Comparison of ENCODE assay signal across 13 mouse cellular contexts in genomic region chr8:128268010-128268409, GRCm38 (mm10).
DNase-seq lines count a peak whose midpoint lies in the region; ATAC-seq and TF ChIP-seq lines count a peak whose summit lies in the region.
"Had no signal": no experiment of that assay in that cellular context is flagged by ENCODE, and none has a peak within 500 bp of the region (broad histone marks: within the 10 kb centered on the region; RNA-seq: fewer than 3 reads in every experiment).

No protein-coding gene starts in this region.

- H3K9ac ChIP-seq in lung, embryonic 14.5 days: no peak overlapping the region
- H3K9ac ChIP-seq in heart, embryonic 16.5 days (ENCODE audit: low read length): no peak overlapping the region
- H3K9ac ChIP-seq: liver, embryonic 13.5 days had no signal

- H3K27me3 ChIP-seq in lung, embryonic 14.5 days (ENCODE audit: insufficient read depth, low read length): no peaks in the 10 kb centered on the region
- no peaks in the 10 kb centered on the region for H3K27me3 ChIP-seq in heart, embryonic 16.5 days (ENCODE audit: control insufficient read depth, insufficient read depth, low read length)
- H3K27me3 ChIP-seq: liver, embryonic 13.5 days had no signal

- peak overlapping the region; percentile 63; the same call in 1 of the 2 replicates for H3K27ac ChIP-seq in lung, embryonic 14.5 days (ENCODE audit: low read depth)
- peak overlapping the region; percentile 73 for H3K27ac ChIP-seq in heart, embryonic 16.5 days (ENCODE audit: low read length)
- H3K27ac ChIP-seq: hindbrain, postnatal 0 days; liver, embryonic 13.5 days had no signal

- H3K36me3 ChIP-seq in lung, embryonic 14.5 days (ENCODE audit: insufficient read depth): no peaks in the 10 kb centered on the region
- H3K36me3 ChIP-seq in heart, embryonic 16.5 days (ENCODE audit: control insufficient read depth, insufficient read depth): no peaks in the 10 kb centered on the region
- H3K36me3 ChIP-seq: liver, embryonic 13.5 days had no signal

- peak; percentile 29 for DNase-seq in heart, adult 8-10 months (ENCODE audit: low spot score)
- no peak for DNase-seq in heart, postnatal 36 days
- DNase-seq in lung, embryonic 14.5 days: peak; percentile 51
- no peak for DNase-seq in lung, postnatal 10 days
- DNase-seq in ovary, adult 18-20 months (ENCODE audit: low spot score): no peak
- DNase-seq in urinary bladder, postnatal 25 days (ENCODE audit: low spot score): no peak
- DNase-seq: cerebellum, adult 8-10 months; liver, embryonic 13.5 days; spleen, adult 18-20 months; thymus, postnatal 36 days had no signal

- WGBS in lung, embryonic 14.5 days: 46% methylated on average over 3 of the region's 3 CpGs
- 57% methylated on average over 3 of the region's 3 CpGs for WGBS in heart, embryonic 16.5 days

- H3K4me2 ChIP-seq in lung, embryonic 14.5 days: 0 out of 2 replicates have a peak overlapping the region, but pooled peaks have one; percentile 13
- no peak overlapping the region for H3K4me2 ChIP-seq in heart, embryonic 16.5 days (ENCODE audit: low read depth, low read length)
- H3K4me2 ChIP-seq: liver, embryonic 13.5 days had no signal

- H3K4me1 ChIP-seq in lung, embryonic 14.5 days (ENCODE audit: insufficient read depth): peaks cover 45% of the 10 kb centered on the region
- peaks cover 17% of the 10 kb centered on the region for H3K4me1 ChIP-seq in heart, embryonic 16.5 days (ENCODE audit: control insufficient read depth, insufficient read depth, low read length)

- no peak for ATAC-seq in lung, embryonic 14.5 days (ENCODE audit: insufficient read depth)
- ATAC-seq in heart, embryonic 16.5 days (replicated peaks; ENCODE audit: extremely low read depth, insufficient read depth, low FRiP score): no peak
- peak; percentile 47 for ATAC-seq in megakaryocyte progenitor cell, adult 5-6 weeks (replicated peaks; ENCODE audit: poor library complexity)
- ATAC-seq: hindbrain, postnatal 0 days had no signal

- intact Hi-C loops in heart, postnatal 36 days (cut with DNase I): loop anchor here (5.0 kb wide), 1 partner anchor 294 kb away; no protein-coding TSS in a partner anchor

- no peak overlapping the region for H3K4me3 ChIP-seq in lung, embryonic 14.5 days (ENCODE audit: low read depth, low read length)
- no peak overlapping the region for H3K4me3 ChIP-seq in heart, embryonic 16.5 days (ENCODE audit: low read length)
- H3K4me3 ChIP-seq: liver, embryonic 13.5 days had no signal

- H3K9me3 ChIP-seq in lung, embryonic 14.5 days (ENCODE audit: low read depth, low read length): no peaks in the 10 kb centered on the region
- no peaks in the 10 kb centered on the region for H3K9me3 ChIP-seq in heart, embryonic 16.5 days (replicated peaks; ENCODE audit: control insufficient read depth, low read length)
- H3K9me3 ChIP-seq: liver, embryonic 13.5 days had no signal

- no peak for TF ChIP-seq CTCF in lung, embryonic 14.5 days (IDR thresholded peaks at IDR 0.05; ENCODE audit: low read depth)

Comparison
In these comparisons a context has a peak if more than half of its experiments do, and no peak if none do; other contexts are left out.
1. DNase-seq: peak in heart, adult 8-10 months (single experiment) and lung, embryonic 14.5 days (single experiment); none in heart, postnatal 36 days (0 of 2), lung, postnatal 10 days (single experiment), ovary, adult 18-20 months (single experiment) and urinary bladder, postnatal 25 days (single experiment).